Comparison of ENCODE assay signal across 7 mouse cellular contexts in genomic region chr17:86166051-86166566, GRCm38 (mm10). TPM values are rescaled to one million over a fixed set of nuclear protein-coding genes. Genes with fewer than 3 reads are reported as not detected.
DNase-seq lines count a peak whose midpoint lies in the region; ATAC-seq and TF ChIP-seq lines count a peak whose summit lies in the region.

No protein-coding gene starts in this region.

- peak overlapping the region; percentile 98 for H3K4me2 ChIP-seq in neural tube, embryonic 11.5 days (ENCODE audit: low read depth)
- peak overlapping the region; percentile 95 for H3K4me2 ChIP-seq in forebrain, embryonic 11.5 days (ENCODE audit: low read depth, low read length, severe bottlenecking)
- peak overlapping the region; percentile 94 for H3K4me2 ChIP-seq in limb, embryonic 14.5 days (replicated peaks; ENCODE audit: low read depth, low read length, severe bottlenecking)
- peak overlapping the region; percentile 97 for H3K4me2 ChIP-seq in stomach, embryonic 16.5 days (ENCODE audit: low read depth, low read length)

- H3K9ac ChIP-seq in neural tube, embryonic 11.5 days (ENCODE audit: low read length), result peak overlapping the region; percentile 81
- H3K9ac ChIP-seq in forebrain, embryonic 11.5 days (ENCODE audit: low read length), result peak overlapping the region; percentile 83
- peak overlapping the region; percentile 85 for H3K9ac ChIP-seq in limb, embryonic 14.5 days (ENCODE audit: low read depth, low read length, severe bottlenecking)
- peak overlapping the region; percentile 93 for H3K9ac ChIP-seq in stomach, embryonic 16.5 days (ENCODE audit: low read length)

- H3K4me1 ChIP-seq in neural tube, embryonic 11.5 days (ENCODE audit: control insufficient read depth, insufficient read depth, low read length), result peaks cover 21% of the 10 kb centered on the region
- peaks cover 8% of the 10 kb centered on the region; the same call in 1 of the 2 replicates for H3K4me1 ChIP-seq in forebrain, embryonic 11.5 days (replicated peaks; ENCODE audit: control insufficient read depth, insufficient read depth, low read length)
- peaks cover 18% of the 10 kb centered on the region for H3K4me1 ChIP-seq in limb, embryonic 14.5 days (ENCODE audit: control insufficient read depth, insufficient read depth, low read length)
- H3K4me1 ChIP-seq in stomach, embryonic 16.5 days (ENCODE audit: control insufficient read depth, insufficient read depth, low read length), result peaks cover 23% of the 10 kb centered on the region

- 3% methylated on average over 19 of the region's 19 CpGs for WGBS in neural tube, embryonic 11.5 days
- 2% methylated on average over 19 of the region's 19 CpGs for WGBS in forebrain, embryonic 11.5 days
- under 1% methylated on average over 19 of the region's 19 CpGs for WGBS in limb, embryonic 14.5 days
- WGBS in stomach, embryonic 16.5 days, result 4% methylated on average over 19 of the region's 19 CpGs

- H3K27ac ChIP-seq in neural tube, embryonic 11.5 days (ENCODE audit: low read depth, low read length), result peak overlapping the region; percentile 96
- peak overlapping the region; percentile 87; the same call in 1 of the 2 replicates for H3K27ac ChIP-seq in forebrain, embryonic 11.5 days (ENCODE audit: low read depth, low read length)
- peak overlapping the region; percentile 96 for H3K27ac ChIP-seq in limb, embryonic 14.5 days (replicated peaks; ENCODE audit: low read depth, low read length)
- H3K27ac ChIP-seq in stomach, embryonic 16.5 days (ENCODE audit: low read length), result peak overlapping the region; percentile 98

- no peaks in the 10 kb centered on the region for H3K9me3 ChIP-seq in neural tube, embryonic 11.5 days (ENCODE audit: control insufficient read depth, low read length)
- H3K9me3 ChIP-seq in forebrain, embryonic 11.5 days (ENCODE audit: control insufficient read depth, low read length), result no peaks in the 10 kb centered on the region
- H3K9me3 ChIP-seq in limb, embryonic 14.5 days (ENCODE audit: control insufficient read depth, low read length), result no peaks in the 10 kb centered on the region
- no peaks in the 10 kb centered on the region for H3K9me3 ChIP-seq in stomach, embryonic 16.5 days (replicated peaks; ENCODE audit: control insufficient read depth, low read length)

- ATAC-seq in neural tube, embryonic 11.5 days (ENCODE audit: insufficient read depth, low FRiP score, low TSS enrichment), result no peak
- ATAC-seq in forebrain, embryonic 11.5 days (replicated peaks; ENCODE audit: low FRiP score), result no peak
- no peak for ATAC-seq in limb, embryonic 14.5 days (ENCODE audit: low FRiP score, low read depth)
- no peak for ATAC-seq in stomach, embryonic 16.5 days (ENCODE audit: insufficient read depth, low FRiP score)

- H3K27me3 ChIP-seq in neural tube, embryonic 11.5 days (ENCODE audit: control insufficient read depth, insufficient read depth, low read length), result no peaks in the 10 kb centered on the region
- H3K27me3 ChIP-seq in forebrain, embryonic 11.5 days (ENCODE audit: control insufficient read depth, insufficient read depth, low read length), result peaks cover 4% of the 10 kb centered on the region; the same call in 1 of the 2 replicates
- no peaks in the 10 kb centered on the region for H3K27me3 ChIP-seq in limb, embryonic 14.5 days (ENCODE audit: control insufficient read depth, insufficient read depth, low read length)
- H3K27me3 ChIP-seq in stomach, embryonic 16.5 days (ENCODE audit: control insufficient read depth, insufficient read depth, low read length), result no peaks in the 10 kb centered on the region; the same call in 1 of the 2 replicates

- H3K36me3 ChIP-seq in neural tube, embryonic 11.5 days (ENCODE audit: control insufficient read depth, insufficient read depth, low read length), result no peaks in the 10 kb centered on the region
- no peaks in the 10 kb centered on the region for H3K36me3 ChIP-seq in forebrain, embryonic 11.5 days (ENCODE audit: control insufficient read depth, insufficient read depth, low read length)
- no peaks in the 10 kb centered on the region for H3K36me3 ChIP-seq in limb, embryonic 14.5 days (ENCODE audit: control insufficient read depth, insufficient read depth, low read length)
- H3K36me3 ChIP-seq in stomach, embryonic 16.5 days (ENCODE audit: control insufficient read depth, insufficient read depth, low read length), result no peaks in the 10 kb centered on the region

- no peak for TF ChIP-seq POLR2A in limb, embryonic 14.5 days (IDR thresholded peaks at IDR 0.05; ENCODE audit: borderline replicate concordance, extremely low read depth, insufficient read depth, insufficient read length)

- H3K4me3 ChIP-seq in neural tube, embryonic 11.5 days (ENCODE audit: low read depth, low read length), result peak overlapping the region; percentile 75
- peak overlapping the region; percentile 71 for H3K4me3 ChIP-seq in forebrain, embryonic 11.5 days (ENCODE audit: low read depth, low read length)
- peak overlapping the region; percentile 76 for H3K4me3 ChIP-seq in limb, embryonic 14.5 days (replicated peaks; ENCODE audit: low read length)
- H3K4me3 ChIP-seq in stomach, embryonic 16.5 days (replicated peaks; ENCODE audit: low read length), result peak overlapping the region; percentile 83

- DNase-seq in neural tube, embryonic 11.5 days (ENCODE audit: low spot score), result no peak
- no peak for DNase-seq in neural tube, embryonic 10.5 days (ENCODE audit: extremely low spot score, low spot score)
- no peak for DNase-seq in forebrain, embryonic 11.5 days (ENCODE audit: low spot score)
- no peak for DNase-seq in limb, embryonic 14.5 days (ENCODE audit: low spot score)
- DNase-seq in urinary bladder, postnatal 10 days (ENCODE audit: low spot score), result no peak
- DNase-seq in layer of hippocampus, postnatal 14 days (ENCODE audit: low spot score in 2 of 2), result no peak

RNA-seq across cellular contexts. Expression of gene Prkce, which starts 1.5 kb away (rescaled TPM):
- polyA plus RNA-seq in neural tube, embryonic 11.5 days (2014; fragmentation: Nextera tagmentation; extraction: Ambion mirVana), result 13.3 and 14.8 TPM in 2 replicates
- polyA plus RNA-seq in forebrain, embryonic 11.5 days (2014; fragmentation: Nextera tagmentation; extraction: Ambion mirVana), result 6.0 and 6.1 TPM in 2 replicates
- polyA plus RNA-seq in limb, embryonic 14.5 days (2012; rRNA removed), result 4.4 and 4.7 TPM in 2 replicates
- polyA plus RNA-seq in limb, embryonic 14.5 days (2014; fragmentation: Nextera tagmentation; extraction: Ambion mirVana), result 9.3 and 10.0 TPM in 2 replicates
- polyA plus RNA-seq in stomach, embryonic 16.5 days (2015; fragmentation: Nextera tagmentation; extraction: Ambion mirVana), result 4.0 and 4.4 TPM in 2 replicates
- 100 to 1,000 TPM; 380 TPM for total RNA-seq in layer of hippocampus, postnatal 14 days (2021)

RNA-seq across cellular contexts. Expression of gene Srbd1, which starts 21.1 kb away (rescaled TPM):
- 9.7 and 12.0 TPM in 2 replicates for polyA plus RNA-seq in neural tube, embryonic 11.5 days (2014; fragmentation: Nextera tagmentation; extraction: Ambion mirVana)
- 12.6 and 15.1 TPM in 2 replicates for polyA plus RNA-seq in forebrain, embryonic 11.5 days (2014; fragmentation: Nextera tagmentation; extraction: Ambion mirVana)
- polyA plus RNA-seq in limb, embryonic 14.5 days (2012; rRNA removed), result 8.5 and 10.2 TPM in 2 replicates
- 8.1 and 8.3 TPM in 2 replicates for polyA plus RNA-seq in limb, embryonic 14.5 days (2014; fragmentation: Nextera tagmentation; extraction: Ambion mirVana)
- polyA plus RNA-seq in stomach, embryonic 16.5 days (2015; fragmentation: Nextera tagmentation; extraction: Ambion mirVana), result 14.0 and 14.3 TPM in 2 replicates
- total RNA-seq in layer of hippocampus, postnatal 14 days (2021), result 10 to 100 TPM; 13.0 to 13.6 TPM
